ENCODE assay signal across 10 mouse cellular contexts in genomic region chr9:107259571-107259970, GRCm38 (mm10). TPM values are rescaled to one million over a fixed set of nuclear protein-coding genes. Genes with fewer than 3 reads are reported as not detected.
DNase-seq lines count a peak whose midpoint lies in the region; ATAC-seq lines count a peak whose summit lies in the region.
"Had no signal": no experiment of that assay in that cellular context is flagged by ENCODE, and none has a peak within 500 bp of the region (broad histone marks: within the 10 kb centered on the region; RNA-seq: fewer than 3 reads in every experiment).

No protein-coding gene starts in this region.

- no peak overlapping the region; the same call in 1 of the 2 replicates for H3K27ac ChIP-seq in heart, embryonic 11.5 days (ENCODE audit: low read depth, low read length)
- H3K27ac ChIP-seq: kidney, postnatal 0 days; liver, embryonic 12.5 days had no signal

- DNase-seq in heart, adult 11 months, result peak; percentile 96
- DNase-seq in heart, postnatal 36 days, result no peak
- DNase-seq in brain, adult 2 months (ENCODE audit: low read depth, low spot score), result peak; percentile 94
- peak; percentile 83 to 97 for DNase-seq in left cerebral cortex, postnatal 25 days (ENCODE audit: low spot score in 2 of 2)
- DNase-seq in urinary bladder, postnatal 10 days (ENCODE audit: low spot score), result no peak
- DNase-seq in thymus, postnatal 4 days, result no peak
- DNase-seq in urinary bladder, postnatal 4 days (ENCODE audit: low spot score in 2 of 2), result no peak

- peak overlapping the region; percentile 23; the same call in 1 of the 2 replicates for H3K9ac ChIP-seq in heart, embryonic 11.5 days (ENCODE audit: low read depth, low read length)
- H3K9ac ChIP-seq: liver, embryonic 12.5 days had no signal

- no peak for ATAC-seq in heart, embryonic 11.5 days (replicated peaks; ENCODE audit: insufficient number of reproducible peaks, low FRiP score, low TSS enrichment)
- ATAC-seq: liver, embryonic 12.5 days had no signal

- H3K9me3 ChIP-seq in heart, embryonic 11.5 days (replicated peaks; ENCODE audit: control insufficient read depth, low read length), result no peaks in the 10 kb centered on the region
- H3K9me3 ChIP-seq: liver, embryonic 12.5 days had no signal

- peaks cover 3% of the 10 kb centered on the region; the same call in 1 of the 2 replicates for H3K4me1 ChIP-seq in heart, embryonic 11.5 days (ENCODE audit: control insufficient read depth, insufficient read depth, low read length)
- H3K4me1 ChIP-seq: liver, embryonic 12.5 days had no signal

- WGBS in heart, embryonic 11.5 days (ENCODE audit: insufficient replicate concordance), result 40% methylated on average over 6 of the region's 6 CpGs

- no peaks in the 10 kb centered on the region for H3K36me3 ChIP-seq in heart, embryonic 11.5 days (ENCODE audit: control insufficient read depth, insufficient read depth, low read length)

- intact Hi-C loops in heart, postnatal 36 days (cut with DNase I), result no loop called here
- intact Hi-C loops in left cerebral cortex, postnatal 25 days (cut with DNase I), result loop anchor here (2.0 to 10.0 kb wide), 3 partner anchors 29 to 325 kb away; partner anchors contain the start of gene Dock3

- 0 out of 2 replicates have a peak, but pooled peaks cover 4% of the 10 kb centered on the region for H3K27me3 ChIP-seq in heart, embryonic 11.5 days (ENCODE audit: control insufficient read depth, insufficient read depth, low read length)
- H3K27me3 ChIP-seq: liver, embryonic 12.5 days had no signal

- no peak overlapping the region for H3K4me3 ChIP-seq in heart, embryonic 11.5 days (ENCODE audit: low read depth, low read length)
- H3K4me3 ChIP-seq: liver, embryonic 12.5 days had no signal

- H3K4me2 ChIP-seq in heart, embryonic 11.5 days, result peak overlapping the region; percentile 4; the same call in 1 of the 2 replicates
- H3K4me2 ChIP-seq: liver, embryonic 12.5 days had no signal

RNA-seq across cellular contexts. Expression of gene Dock3, which starts 27.9 kb away (rescaled TPM):
- total RNA-seq in heart, postnatal 36 days (2021), result 1 to 10 TPM; 3.9 to 5.3 TPM
- 0.34 and 0.56 TPM in 2 replicates for polyA plus RNA-seq in heart, embryonic 11.5 days (2014; fragmentation: Nextera tagmentation; extraction: Ambion mirVana)
- 100 to 1,000 TPM; 188 to 213 TPM for total RNA-seq in left cerebral cortex, postnatal 25 days (2021)

RNA-seq across cellular contexts. Expression of gene Mapkapk3, which starts 30.1 kb away (rescaled TPM):
- total RNA-seq in heart, postnatal 36 days (2021), result 10 to 100 TPM; 27.0 to 33.6 TPM
- polyA plus RNA-seq in heart, embryonic 11.5 days (2014; fragmentation: Nextera tagmentation; extraction: Ambion mirVana), result 5.8 and 9.0 TPM in 2 replicates
- 1 to 10 TPM; 2.2 to 4.5 TPM for total RNA-seq in left cerebral cortex, postnatal 25 days (2021)

RNA-seq across cellular contexts. Expression of gene Cish, which starts 36.3 kb away (rescaled TPM):
- total RNA-seq in heart, postnatal 36 days (2021), result 100 to 1,000 TPM; 145 to 149 TPM
- 7.7 and 8.8 TPM in 2 replicates for polyA plus RNA-seq in heart, embryonic 11.5 days (2014; fragmentation: Nextera tagmentation; extraction: Ambion mirVana)
- 1 to 10 TPM; 5.8 to 9.4 TPM for total RNA-seq in left cerebral cortex, postnatal 25 days (2021)

Comparison
In these comparisons a context has a peak if more than half of its experiments do, and no peak if none do; other contexts are left out.
1. DNase-seq: peak in heart, adult 11 months (single experiment), brain, adult 2 months (single experiment) and left cerebral cortex, postnatal 25 days (2 of 2); none in heart, postnatal 36 days (0 of 2), urinary bladder, postnatal 10 days (single experiment), thymus, postnatal 4 days (single experiment) and urinary bladder, postnatal 4 days (0 of 2).
2. RNA of gene Dock3, which starts 27.9 kb away (total RNA-seq): 188 to 213 TPM in left cerebral cortex, postnatal 25 days; 3.9 to 5.3 TPM in heart, postnatal 36 days; every median in the first group is over 10 times any median in the second.
3. RNA of gene Mapkapk3, which starts 30.1 kb away (total RNA-seq): 27.0 to 33.6 TPM in heart, postnatal 36 days; 2.2 to 4.5 TPM in left cerebral cortex, postnatal 25 days; every median in the first group is over 4 times any median in the second.
4. RNA of gene Cish, which starts 36.3 kb away (total RNA-seq): 145 to 149 TPM in heart, postnatal 36 days; 5.8 to 9.4 TPM in left cerebral cortex, postnatal 25 days; every median in the first group is over 10 times any median in the second.